Mouse (Mus musculus) intestine, embryonic 16.5 days (tissue): ENCODE data around the gene Agtpbp1. TPM values are rescaled to one million over a fixed set of nuclear protein-coding genes. Genes with fewer than 3 reads are reported as not detected.
A peak's percentile ranks its signal among the peaks of the same experiment; 100 is the strongest.
"Not testable (repeated sequence)": the region's sequence is repeated elsewhere in the genome, so short reads cannot be mapped to it uniquely, and the experiment has no call there.

Experiments used
- ATAC-seq: fragments of 200-750 bp; cut with Nextera tagmentation; 2 replicates; pipeline ENCODE4 v1.8.0; 2017; ENCODE audit warnings: moderate TSS enrichment, moderate library complexity
- H3K27ac ChIP-seq: fragments of 300-500 bp; sonication (generic); 2 replicates; pipeline ENCODE4 v1.5.1; 2014; ENCODE audit warnings: mild to moderate bottlenecking, low read length
- H3K27me3 ChIP-seq: fragments of 300-500 bp; sonication (generic); replicated peaks from 2 replicates; pipeline ENCODE4 v1.6.1; 2014; ENCODE audit warnings: low read length, control low read depth, mixed read lengths; ENCODE audit not compliant: control insufficient read depth, insufficient read depth
- H3K36me3 ChIP-seq: fragments of 300-500 bp; sonication (generic); 2 replicates; pipeline ENCODE4 v1.6.1; 2014; ENCODE audit warnings: low read length, control low read depth; ENCODE audit not compliant: control insufficient read depth, insufficient read depth
- H3K4me1 ChIP-seq: fragments of 300-500 bp; sonication (generic); 2 replicates; pipeline ENCODE4 v1.6.1; 2014; ENCODE audit warnings: low read length, control low read depth, mixed read lengths; ENCODE audit not compliant: control insufficient read depth, insufficient read depth
- H3K4me2 ChIP-seq: fragments of 300-500 bp; sonication (generic); 2 replicates; pipeline ENCODE4 v1.6.1; 2014; ENCODE audit warnings: low read depth, low read length, control low read depth
- H3K4me3 ChIP-seq: fragments of 300-500 bp; sonication (generic); 2 replicates; pipeline ENCODE4 v1.5.1; 2014; ENCODE audit warnings: mild to moderate bottlenecking, low read length
- H3K9ac ChIP-seq: fragments of 300-500 bp; sonication (generic); 2 replicates; pipeline ENCODE4 v1.6.1; 2014; ENCODE audit warnings: low read depth, low read length
- H3K9me3 ChIP-seq: fragments of 300-500 bp; sonication (generic); 2 replicates; pipeline ENCODE4 v1.6.1; 2016; ENCODE audit warnings: low read length, control low read depth; ENCODE audit not compliant: control insufficient read depth
- WGBS: fragments of 180-500 bp; shearing (Covaris S2); extraction: QIAGEN DNeasy Blood & Tissue Kit; methylation state at CpG from one replicate; pipeline ENCODE4 v1.1.7; 2014; 5-methylcytosine and 5-hydroxymethylcytosine counted together
- polyA plus RNA-seq: library from polyadenylated mRNA; unstranded; fragments of >200 nt; fragmentation: Nextera tagmentation; extraction: Ambion mirVana; gene quantifications from 2 replicates; pipeline ENCODE4 v1.2.1, GENCODE M21; 2015

Gene Agtpbp1
- polyA plus RNA-seq, 1 experiment from 2014 or later = 10.2 TPM

- Histone ChIP-seq H3K4me2 (no peak overlapping the region), H3K27me3 (no peaks in the 10 kb centered on the region), H3K27ac (no peak overlapping the region), H3K4me3 (no peak overlapping the region), H3K9me3 (no peaks in the 10 kb centered on the region), H3K4me1 (peaks cover 4% of the 10 kb centered on the region), H3K9ac (no peak overlapping the region), H3K36me3 (peaks cover 6% of the 10 kb centered on the region)
- no peak for ATAC-seq
- 83% methylated on average over 4 of the region's 4 CpGs for WGBS
Measured at GRCm38 (mm10) chr13:59613868-59614267, 28.8 kb upstream of the Agtpbp1 start.

- H3K9me3 ChIP-seq = no peaks in the 10 kb centered on the region
- no peak overlapping the region for H3K4me2 ChIP-seq
- WGBS = 92% methylated on average over 2 of the region's 2 CpGs
- no peak overlapping the region for H3K9ac ChIP-seq
- H3K4me3 ChIP-seq = no peak overlapping the region
- peaks cover 4% of the 10 kb centered on the region for H3K4me1 ChIP-seq
- no peak overlapping the region for H3K27ac ChIP-seq
- no peaks in the 10 kb centered on the region for H3K27me3 ChIP-seq
- ATAC-seq = no peak
- H3K36me3 ChIP-seq = peaks cover 3% of the 10 kb centered on the region
Measured at GRCm38 (mm10) chr13:59610437-59610836, 25.4 kb upstream of the Agtpbp1 start.

- ATAC-seq = no peak
- no peak overlapping the region for H3K9ac ChIP-seq
- H3K27me3 ChIP-seq = no peaks in the 10 kb centered on the region
- H3K36me3 ChIP-seq = peaks cover 3% of the 10 kb centered on the region
- no peaks in the 10 kb centered on the region; the same call in 1 of the 2 replicates for H3K4me1 ChIP-seq
- WGBS = 91% methylated on average over 4 of the region's 4 CpGs
- H3K4me2 ChIP-seq = no peak overlapping the region
- H3K27ac ChIP-seq = no peak overlapping the region
- no peaks in the 10 kb centered on the region for H3K9me3 ChIP-seq
- no peak overlapping the region for H3K4me3 ChIP-seq
Measured at GRCm38 (mm10) chr13:59609885-59610284, 24.9 kb upstream of the Agtpbp1 start.

GRCm38 (mm10) chr13:59605221-59605922 lies 20.3 kb upstream of the Agtpbp1 start:
- peaks cover 12% of the 10 kb centered on the region; the same call in 1 of the 2 replicates for H3K36me3 ChIP-seq
- H3K9ac ChIP-seq = no peak overlapping the region
- 61% methylated on average over 10 of the region's 10 CpGs for WGBS
- no peak overlapping the region for H3K4me3 ChIP-seq
- H3K9me3 ChIP-seq = no peaks in the 10 kb centered on the region
- H3K4me2 ChIP-seq = no peak overlapping the region
- no peak overlapping the region for H3K27ac ChIP-seq
- no peaks in the 10 kb centered on the region for H3K4me1 ChIP-seq
- no peaks in the 10 kb centered on the region for H3K27me3 ChIP-seq
- peak; percentile 62; the same call in 1 of the 2 replicates for ATAC-seq

GRCm38 (mm10) chr13:59604511-59604910 lies 19.5 kb upstream of the Agtpbp1 start:
- Histone ChIP-seq H3K4me1 (no peaks in the 10 kb centered on the region), H3K36me3 (peaks cover 16% of the 10 kb centered on the region), H3K4me2 (no peak overlapping the region), H3K4me3 (no peak overlapping the region), H3K27ac (no peak overlapping the region), H3K27me3 (no peaks in the 10 kb centered on the region), H3K9me3 (no peaks in the 10 kb centered on the region), H3K9ac (no peak overlapping the region)
- ATAC-seq = no peak
- 96% methylated on average over 1 of the region's 1 CpGs for WGBS

- H3K27me3 ChIP-seq = no peaks in the 10 kb centered on the region
- H3K36me3 ChIP-seq = peaks cover 16% of the 10 kb centered on the region
- no peak overlapping the region for H3K4me2 ChIP-seq
- ATAC-seq = no peak
- no peak overlapping the region for H3K4me3 ChIP-seq
- H3K4me1 ChIP-seq = no peaks in the 10 kb centered on the region
- no peak overlapping the region for H3K27ac ChIP-seq
- H3K9ac ChIP-seq = no peak overlapping the region
- WGBS = 95% methylated on average over 5 of the region's 5 CpGs
- no peaks in the 10 kb centered on the region for H3K9me3 ChIP-seq
Measured at GRCm38 (mm10) chr13:59603096-59603495, 18.1 kb upstream of the Agtpbp1 start.

- Histone ChIP-seq H3K9me3 (no peaks in the 10 kb centered on the region), H3K27me3 (no peaks in the 10 kb centered on the region), H3K36me3 (peaks cover 7% of the 10 kb centered on the region; the same call in 1 of the 2 replicates), H3K4me3 (no peak overlapping the region), H3K4me1 (peaks cover 4% of the 10 kb centered on the region), H3K27ac (peak overlapping the region; percentile 11; the same call in 1 of the 2 replicates), H3K9ac (no peak overlapping the region), H3K4me2 (no peak overlapping the region)
- peak; percentile 92 for ATAC-seq
- 66% methylated on average over 1 of the region's 1 CpGs for WGBS
Measured at GRCm38 (mm10) chr13:59592630-59593029, 7.6 kb upstream of the Agtpbp1 start.

- H3K9ac ChIP-seq, H3K4me1 ChIP-seq, H3K36me3 ChIP-seq, H3K27me3 ChIP-seq, H3K27ac ChIP-seq, ATAC-seq, H3K4me2 ChIP-seq, H3K4me3 ChIP-seq, H3K9me3 ChIP-seq: not testable (repeated sequence)
- WGBS = 85% methylated on average over 3 of the region's 3 CpGs
Measured at GRCm38 (mm10) chr13:59592058-59592457, 7.0 kb upstream of the Agtpbp1 start.

- H3K4me3 ChIP-seq = no peak overlapping the region
- 0 out of 2 replicates have a peak, but pooled peaks cover 7% of the 10 kb centered on the region for H3K36me3 ChIP-seq
- H3K9ac ChIP-seq = no peak overlapping the region
- no peaks in the 10 kb centered on the region for H3K9me3 ChIP-seq
- 95% methylated on average over 4 of the region's 4 CpGs for WGBS
- ATAC-seq = no peak
- H3K4me2 ChIP-seq = no peak overlapping the region
- H3K4me1 ChIP-seq = peaks cover 16% of the 10 kb centered on the region
- H3K27me3 ChIP-seq = no peaks in the 10 kb centered on the region
- no peak overlapping the region for H3K27ac ChIP-seq
Measured at GRCm38 (mm10) chr13:59590691-59591090, 5.7 kb upstream of the Agtpbp1 start.

GRCm38 (mm10) chr13:59589672-59590071 lies 4.6 kb upstream of the Agtpbp1 start:
- Histone ChIP-seq H3K9ac (no peak overlapping the region), H3K27ac (no peak overlapping the region), H3K4me3 (no peak overlapping the region), H3K4me2 (no peak overlapping the region), H3K36me3 (0 out of 2 replicates have a peak, but pooled peaks cover 7% of the 10 kb centered on the region), H3K4me1 (peaks cover 16% of the 10 kb centered on the region), H3K27me3 (no peaks in the 10 kb centered on the region), H3K9me3 (no peaks in the 10 kb centered on the region)
- WGBS = 84% methylated on average over 4 of the region's 4 CpGs
- ATAC-seq = no peak
